Mouse (Mus musculus) ES-E14 (cell line): Measurements from ENCODE around the gene Tmem273. TPM values are rescaled to one million over a fixed set of nuclear protein-coding genes. Genes with fewer than 3 reads are reported as not detected.

Source experiments
- DNase-seq: peaks from one replicate; pipeline ENCODE4 v3.0.0-alpha.2; 2013; ENCODE audit warnings: low read depth, low spot score
- H3K27ac ChIP-seq: 2 replicates; pipeline ENCODE4 v1.5.1; 2012; ENCODE audit warnings: low read depth, mild to moderate bottlenecking, low read length, moderate library complexity, mixed read lengths; ENCODE audit not compliant: poor library complexity, insufficient read depth, severe bottlenecking
- H3K36me3 ChIP-seq: 2 replicates; pipeline ENCODE4 v1.6.1; 2012; ENCODE audit warnings: mild to moderate bottlenecking, low read length, moderate library complexity, mixed read lengths; ENCODE audit not compliant: control insufficient read depth, poor library complexity, insufficient read depth, severe bottlenecking
- H3K4me1 ChIP-seq, 2 experiments: fragments of 150-350 bp in 1 of 2; sonication (generic) in 1 of 2; 2 replicates each; pipeline ENCODE4 v1.6.1; 2012; ENCODE audit warnings: low read length in 2 of 2, mild to moderate bottlenecking in 1 of 2, mixed read lengths in 1 of 2; ENCODE audit not compliant: control insufficient read depth in 2 of 2, insufficient read depth in 2 of 2, poor library complexity in 1 of 2
- H3K4me3 ChIP-seq, 2 experiments: fragments of 150-350 bp in 1 of 2; sonication (generic) in 1 of 2; 2 replicates each; pipeline ENCODE4 v1.5.1; 2012; ENCODE audit warnings: low read length in 2 of 2, low read depth in 1 of 2, mild to moderate bottlenecking in 1 of 2, mixed read lengths in 1 of 2; ENCODE audit not compliant: insufficient read depth in 1 of 2, poor library complexity in 1 of 2, severe bottlenecking in 1 of 2
- H3K9ac ChIP-seq: 2 replicates; pipeline ENCODE4 v1.6.1; 2012; ENCODE audit warnings: low read depth, mild to moderate bottlenecking, low read length, mixed read lengths; ENCODE audit not compliant: poor library complexity, insufficient read depth, severe bottlenecking
- H3K9me3 ChIP-seq: fragments of 150-350 bp; sonication (generic); 2 replicates; pipeline ENCODE4 v1.6.1; 2012; ENCODE audit warnings: low read depth, mild to moderate bottlenecking, low read length; ENCODE audit not compliant: control insufficient read depth, insufficient read depth
- CHD2 ChIP-seq: IDR thresholded peaks from 2 replicates; pipeline ENCODE4 v1.6.1; 2014; ENCODE audit warnings: mild to moderate bottlenecking, low read depth, low read length, inconsistent platforms
- HCFC1 ChIP-seq: IDR thresholded peaks from 2 replicates; pipeline ENCODE4 v1.6.1; 2012; ENCODE audit warnings: low read length, inconsistent platforms, borderline replicate concordance; ENCODE audit not compliant: insufficient read depth
- MAFK ChIP-seq: IDR thresholded peaks from 2 replicates; pipeline ENCODE4 v1.6.1; 2014; ENCODE audit warnings: mild to moderate bottlenecking, low read depth, low read length, inconsistent platforms; ENCODE audit not compliant: insufficient read depth
- ZC3H11A ChIP-seq: IDR thresholded peaks from 2 replicates; pipeline ENCODE4 v1.6.1; 2012; ENCODE audit warnings: low read depth, mild to moderate bottlenecking, inconsistent platforms, low read length, borderline replicate concordance
- ZNF384 ChIP-seq: IDR thresholded peaks from 2 replicates; pipeline ENCODE4 v1.6.1; 2012; ENCODE audit warnings: low read depth, low read length, inconsistent platforms
- in situ Hi-C, 2 experiments: fragments of 600-800 bp; cut with MboI; formaldehyde crosslinking; loops; one replicate each; pipeline ENCODE4 v1.15.1; 2025; ENCODE audit warnings: low sequenced_read_pairs in 2 of 2, inconsistent platforms in 1 of 2; ENCODE audit not compliant: unreplicated experiment in 2 of 2
- total RNA-seq: library from RNA; depleted of rRNA; stranded (reverse); fragments of 300-350 nt; gene quantifications from 2 replicates; pipeline ENCODE4 v1.2.3, GENCODE M21; 2012; rRNA removed

The Tmem273 gene
- total RNA-seq, 1 experiment = not detected

- no peak overlapping the region for H3K9ac ChIP-seq
- peaks cover 2 to 3% of the 10 kb centered on the region in 2 experiments; a peak in 1 of 4 replicates for H3K4me1 ChIP-seq
- no peak overlapping the region for H3K4me3 ChIP-seq
- no peak for DNase-seq
- in situ Hi-C loops = no loop called here
- H3K9me3 ChIP-seq = no peaks in the 10 kb centered on the region
- no peak for TF ChIP-seq CHD2
- no peak for TF ChIP-seq HCFC1
- no peak for TF ChIP-seq ZC3H11A
- no peak for TF ChIP-seq ZNF384
- TF ChIP-seq MAFK = no peak
- H3K27ac ChIP-seq = no peak overlapping the region
- H3K36me3 ChIP-seq = no peaks in the 10 kb centered on the region
These were observed 75.4 kb downstream of the Tmem273 start for GRCm38 (mm10) chr14:32861149-32861581.

GRCm38 (mm10) chr14:32861656-32862055 lies 75.9 kb downstream of the Tmem273 start:
- TF ChIP-seq ZC3H11A (no peak), HCFC1 (no peak), MAFK (no peak), ZNF384 (no peak), CHD2 (no peak)
- Histone ChIP-seq H3K9ac (no peak overlapping the region), H3K4me3 (no peak overlapping the region), H3K9me3 (no peaks in the 10 kb centered on the region), H3K4me1 (peaks cover 0 to 3% of the 10 kb centered on the region in 2 experiments; a peak in 1 of 4 replicates), H3K36me3 (no peaks in the 10 kb centered on the region), H3K27ac (no peak overlapping the region)
- DNase-seq = no peak
- in situ Hi-C loops = no loop called here

- H3K36me3 ChIP-seq = no peaks in the 10 kb centered on the region
- no peaks in the 10 kb centered on the region for H3K9me3 ChIP-seq
- no peaks in the 10 kb centered on the region for H3K4me1 ChIP-seq
- no peak overlapping the region for H3K9ac ChIP-seq
- no peak overlapping the region for H3K27ac ChIP-seq
- no peak overlapping the region for H3K4me3 ChIP-seq
- TF ChIP-seq ZC3H11A (no peak), ZNF384 (no peak), HCFC1 (no peak), MAFK (no peak), CHD2 (no peak)
- in situ Hi-C loops = no loop called here
- DNase-seq = no peak
These were observed 79.6 kb downstream of the Tmem273 start for GRCm38 (mm10) chr14:32865331-32865730.

Other genes starting within 250 kb of the Tmem273 start
- 0.09 and 0.11 TPM in 2 replicates for gene Prrxl1, start 186.6 kb upstream of the Tmem273 start, total RNA-seq
- gene 3425401B19Rik, start 100.7 kb upstream of the Tmem273 start, total RNA-seq = 0.31 TPM in 1 of 2 replicates, not detected in the other
- gene Fam170b, start 48.0 kb downstream of the Tmem273 start, total RNA-seq = 0.13 TPM in 1 of 2 replicates, not detected in the other
- gene Vstm4, start 70.8 kb downstream of the Tmem273 start, total RNA-seq = 0.16 and 0.36 TPM in 2 replicates
- not detected in 2 replicates for gene Lrrc18, start 205.4 kb downstream of the Tmem273 start, total RNA-seq